Mouse (Mus musculus): ENCODE data around the gene Top3b. TPM values are rescaled to one million over a fixed set of nuclear protein-coding genes. Genes with fewer than 3 reads are reported as not detected.

Gene Top3b
- polyA plus RNA-seq, 1 experiment from 2014 or later = 64.0 TPM

DNA sequence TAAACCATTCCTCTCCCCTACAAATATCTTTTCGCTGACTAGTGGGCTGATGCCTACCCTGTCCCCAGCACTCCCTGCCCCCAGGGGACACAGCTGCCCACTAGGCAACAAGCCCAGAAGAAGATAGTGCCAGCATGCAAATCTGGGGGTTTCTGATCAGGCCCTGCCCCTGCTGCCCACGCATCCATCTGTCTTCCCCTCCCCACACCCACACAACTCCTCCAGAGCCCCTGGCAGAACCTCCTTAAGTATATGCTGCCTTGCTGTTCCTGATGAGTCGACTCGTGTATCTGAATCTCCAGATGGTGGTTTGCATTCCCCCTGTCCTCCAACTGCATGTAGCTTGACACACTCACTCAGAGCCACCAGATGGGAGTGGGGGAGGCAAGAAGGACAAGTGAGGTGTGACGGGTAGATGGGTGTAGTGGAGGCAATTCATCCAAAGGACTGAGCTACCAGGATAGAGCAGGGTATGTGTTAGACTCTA is 60.3 kb downstream of the Top3b start:
- H3K9me3 ChIP-seq (ENCODE audit: control insufficient read depth, low read length) = peaks cover 3% of the 10 kb centered on the region; the same call in 1 of the 2 replicates
- no peak overlapping the region for H3K27ac ChIP-seq (ENCODE audit: low read depth)
- H3K9ac ChIP-seq (ENCODE audit: low read length) = no peak overlapping the region
- 0 out of 2 replicates have a peak, but pooled peaks cover 3% of the 10 kb centered on the region for H3K36me3 ChIP-seq (ENCODE audit: control insufficient read depth, insufficient read depth, low read length)
- ATAC-seq (replicated peaks; ENCODE audit: low FRiP score, low TSS enrichment, low read depth) (no peak), DNase-seq (ENCODE audit: low spot score) (no peak)
- H3K4me1 ChIP-seq (replicated peaks; ENCODE audit: control insufficient read depth, insufficient read depth, low read length) = no peaks in the 10 kb centered on the region
- 67% methylated on average over 5 of the region's 5 CpGs for WGBS
- no peaks in the 10 kb centered on the region for H3K27me3 ChIP-seq (replicated peaks; ENCODE audit: control insufficient read depth, insufficient read depth, low read length)
- H3K4me2 ChIP-seq (ENCODE audit: low read length) = no peak overlapping the region
- no peak overlapping the region for H3K4me3 ChIP-seq (ENCODE audit: low read depth, low read length)

DNA sequence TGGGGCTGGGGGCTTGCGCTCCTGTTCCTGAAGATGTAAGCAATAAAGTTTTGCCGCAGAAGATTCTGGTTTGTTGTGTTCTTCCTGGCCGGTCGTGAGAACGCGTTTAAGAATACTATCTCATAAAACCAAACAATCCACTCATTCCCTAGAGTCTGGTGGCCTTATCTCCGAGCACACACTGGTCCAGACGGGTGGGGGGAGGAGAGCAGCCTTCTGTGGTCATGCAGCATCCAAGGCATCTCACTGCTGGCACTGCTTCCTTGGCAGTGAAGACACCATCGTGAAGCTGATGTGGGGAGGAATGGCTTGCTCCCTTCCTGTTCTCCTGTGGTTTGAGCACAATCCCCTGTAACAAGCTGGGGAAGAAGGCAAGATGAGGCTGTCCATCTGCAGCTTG is 69.0 kb downstream of the Top3b start:
- Histone ChIP-seq H3K4me2 (ENCODE audit: low read length) (no peak overlapping the region), H3K4me1 (replicated peaks; ENCODE audit: control insufficient read depth, insufficient read depth, low read length) (no peaks in the 10 kb centered on the region), H3K27ac (ENCODE audit: low read depth) (no peak overlapping the region), H3K9me3 (ENCODE audit: control insufficient read depth, low read length) (0 out of 2 replicates have a peak, but pooled peaks cover 2% of the 10 kb centered on the region), H3K36me3 (ENCODE audit: control insufficient read depth, insufficient read depth, low read length) (no peaks in the 10 kb centered on the region), H3K4me3 (ENCODE audit: low read depth, low read length) (no peak overlapping the region), H3K9ac (ENCODE audit: low read length) (no peak overlapping the region), H3K27me3 (replicated peaks; ENCODE audit: control insufficient read depth, insufficient read depth, low read length) (no peaks in the 10 kb centered on the region)
- 91% methylated on average over 9 of the region's 9 CpGs for WGBS
- ATAC-seq (replicated peaks; ENCODE audit: low FRiP score, low TSS enrichment, low read depth) (no peak), DNase-seq (ENCODE audit: low spot score) (no peak)

DNA sequence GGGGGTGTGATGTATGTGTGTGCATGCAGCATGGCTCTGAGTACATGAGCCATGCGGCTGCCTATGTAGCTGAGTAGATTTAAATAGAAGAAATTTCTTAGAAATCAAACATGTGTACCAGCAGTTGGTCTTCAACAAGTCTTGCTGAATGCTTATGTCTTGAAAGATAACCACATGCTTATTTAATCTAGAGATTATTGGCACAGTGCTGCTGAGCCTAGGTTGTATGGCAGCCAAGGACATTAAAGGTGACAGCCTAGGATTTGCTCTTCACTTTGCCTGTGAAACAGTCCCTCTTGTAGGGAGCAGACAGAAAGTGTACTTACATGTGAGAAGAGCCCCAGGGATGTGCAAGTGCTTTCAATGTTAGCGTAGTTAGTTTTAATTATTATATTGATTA is 70.5 kb downstream of the Top3b start:
- Histone ChIP-seq H3K27ac (ENCODE audit: low read depth) (no peak overlapping the region), H3K4me3 (ENCODE audit: low read depth, low read length) (no peak overlapping the region), H3K27me3 (replicated peaks; ENCODE audit: control insufficient read depth, insufficient read depth, low read length) (no peaks in the 10 kb centered on the region), H3K9ac (ENCODE audit: low read length) (no peak overlapping the region), H3K4me1 (replicated peaks; ENCODE audit: control insufficient read depth, insufficient read depth, low read length) (no peaks in the 10 kb centered on the region), H3K9me3 (ENCODE audit: control insufficient read depth, low read length) (0 out of 2 replicates have a peak, but pooled peaks cover 2% of the 10 kb centered on the region), H3K36me3 (ENCODE audit: control insufficient read depth, insufficient read depth, low read length) (no peaks in the 10 kb centered on the region), H3K4me2 (ENCODE audit: low read length) (no peak overlapping the region)
- ATAC-seq (replicated peaks; ENCODE audit: low FRiP score, low TSS enrichment, low read depth) (no peak), DNase-seq (ENCODE audit: low spot score) (no peak)
- 95% methylated on average over 2 of the region's 2 CpGs for WGBS

Other genes starting within 250 kb of the Top3b start
- gene Olfr19, start 194.3 kb upstream of the Top3b start, polyA plus RNA-seq (2014; fragmentation: Nextera tagmentation; extraction: Ambion mirVana) = not detected in 2 replicates
- gene Spag6l, start 41.3 kb upstream of the Top3b start, polyA plus RNA-seq (2014; fragmentation: Nextera tagmentation; extraction: Ambion mirVana) = 0.16 and 0.34 TPM in 2 replicates
- gene Igll1, start 6.8 kb upstream of the Top3b start, polyA plus RNA-seq (2014; fragmentation: Nextera tagmentation; extraction: Ambion mirVana) = not detected in 2 replicates
- gene Vpreb1, start 107 bp downstream of the Top3b start, polyA plus RNA-seq (2014; fragmentation: Nextera tagmentation; extraction: Ambion mirVana) = 1.9 and 2.1 TPM in 2 replicates
- 16.3 and 19.6 TPM in 2 replicates for gene Ppm1f, start 25.7 kb downstream of the Top3b start, polyA plus RNA-seq (2014; fragmentation: Nextera tagmentation; extraction: Ambion mirVana)
- gene Mapk1, start 112.6 kb downstream of the Top3b start, polyA plus RNA-seq (2014; fragmentation: Nextera tagmentation; extraction: Ambion mirVana) = 181 and 189 TPM in 2 replicates
- 25.5 and 32.3 TPM in 2 replicates for gene Ypel1, start 199.0 kb downstream of the Top3b start, polyA plus RNA-seq (2014; fragmentation: Nextera tagmentation; extraction: Ambion mirVana)
- 126 and 140 TPM in 2 replicates for gene Ppil2, start 240.5 kb downstream of the Top3b start, polyA plus RNA-seq (2014; fragmentation: Nextera tagmentation; extraction: Ambion mirVana)